Mouse (Mus musculus): Measurements from ENCODE around the gene Gna11. TPM values are rescaled to one million over a fixed set of nuclear protein-coding genes. Genes with fewer than 3 reads are reported as not detected.

Gene Gna11
- polyA plus RNA-seq, 1 experiment: 26.3 TPM

DNA sequence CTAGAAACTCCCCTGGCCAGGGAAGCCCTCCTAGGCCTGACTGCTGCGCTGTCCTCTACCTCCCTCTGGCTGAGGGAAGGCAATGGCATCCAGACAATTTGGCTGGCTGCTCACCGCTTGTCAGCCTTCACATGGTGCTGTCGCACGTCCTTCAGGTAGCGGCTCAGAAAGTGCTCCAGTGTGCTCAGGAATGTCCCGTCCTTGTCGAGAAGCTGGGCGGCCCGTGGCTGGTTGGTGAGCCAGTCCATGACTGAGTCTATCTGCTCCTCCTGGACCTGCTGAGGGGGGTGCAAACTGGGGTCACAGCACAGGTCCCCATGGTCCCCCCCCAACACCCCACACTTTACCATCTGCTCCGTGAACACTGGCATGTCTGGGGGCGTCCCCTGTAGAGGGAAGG, 56.9 kb downstream of the Gna11 start:
- no peak overlapping the region for H3K27ac ChIP-seq (ENCODE audit: control insufficient read depth, insufficient read depth, low read depth, low read length)
- no peak overlapping the region for H3K4me3 ChIP-seq (ENCODE audit: control insufficient read depth, low read depth, low read length)
- TF ChIP-seq CTCF (IDR thresholded peaks at IDR 0.05; ENCODE audit: control insufficient read depth, insufficient read depth, insufficient replicate concordance, low read depth, low read length) (no peak), POLR2A (IDR thresholded peaks at IDR 0.05; ENCODE audit: control insufficient read depth, low read depth, low read length) (no peak)
- H3K36me3 ChIP-seq (ENCODE audit: control insufficient read depth, insufficient read depth, low read length): no peaks in the 10 kb centered on the region; the same call in 1 of the 2 replicates
- H3K27me3 ChIP-seq (ENCODE audit: control insufficient read depth, insufficient read depth, low read length): no peaks in the 10 kb centered on the region
- H3K4me1 ChIP-seq (ENCODE audit: control insufficient read depth, insufficient read depth, low read length): peaks cover 5% of the 10 kb centered on the region; the same call in 1 of the 2 replicates

- Histone ChIP-seq H3K4me3 (ENCODE audit: control insufficient read depth, low read depth, low read length) (no peak overlapping the region), H3K27me3 (ENCODE audit: control insufficient read depth, insufficient read depth, low read length) (no peaks in the 10 kb centered on the region; the same call in 1 of the 2 replicates), H3K27ac (ENCODE audit: control insufficient read depth, insufficient read depth, low read depth, low read length) (no peak overlapping the region), H3K4me1 (ENCODE audit: control insufficient read depth, insufficient read depth, low read length) (peaks cover 13% of the 10 kb centered on the region), H3K36me3 (ENCODE audit: control insufficient read depth, insufficient read depth, low read length) (no peaks in the 10 kb centered on the region; the same call in 1 of the 2 replicates)
- TF ChIP-seq CTCF (IDR thresholded peaks at IDR 0.05; ENCODE audit: control insufficient read depth, insufficient read depth, insufficient replicate concordance, low read depth, low read length): no peak
- TF ChIP-seq POLR2A (IDR thresholded peaks at IDR 0.05; ENCODE audit: control insufficient read depth, low read depth, low read length): no peak
Observed at GRCm38 (mm10) chr10:81486496-81486895, 58.5 kb downstream of the Gna11 start.

GRCm38 (mm10) chr10:81485479-81486018, 59.4 kb downstream of the Gna11 start:
- H3K4me3 ChIP-seq (ENCODE audit: control insufficient read depth, low read depth, low read length): no peak overlapping the region
- peaks cover 13% of the 10 kb centered on the region for H3K4me1 ChIP-seq (ENCODE audit: control insufficient read depth, insufficient read depth, low read length)
- H3K27ac ChIP-seq (ENCODE audit: control insufficient read depth, insufficient read depth, low read depth, low read length): no peak overlapping the region
- TF ChIP-seq CTCF (IDR thresholded peaks at IDR 0.05; ENCODE audit: control insufficient read depth, insufficient read depth, insufficient replicate concordance, low read depth, low read length) (no peak), POLR2A (IDR thresholded peaks at IDR 0.05; ENCODE audit: control insufficient read depth, low read depth, low read length) (no peak)
- no peaks in the 10 kb centered on the region; the same call in 1 of the 2 replicates for H3K27me3 ChIP-seq (ENCODE audit: control insufficient read depth, insufficient read depth, low read length)
- no peaks in the 10 kb centered on the region; the same call in 1 of the 2 replicates for H3K36me3 ChIP-seq (ENCODE audit: control insufficient read depth, insufficient read depth, low read length)

DNA sequence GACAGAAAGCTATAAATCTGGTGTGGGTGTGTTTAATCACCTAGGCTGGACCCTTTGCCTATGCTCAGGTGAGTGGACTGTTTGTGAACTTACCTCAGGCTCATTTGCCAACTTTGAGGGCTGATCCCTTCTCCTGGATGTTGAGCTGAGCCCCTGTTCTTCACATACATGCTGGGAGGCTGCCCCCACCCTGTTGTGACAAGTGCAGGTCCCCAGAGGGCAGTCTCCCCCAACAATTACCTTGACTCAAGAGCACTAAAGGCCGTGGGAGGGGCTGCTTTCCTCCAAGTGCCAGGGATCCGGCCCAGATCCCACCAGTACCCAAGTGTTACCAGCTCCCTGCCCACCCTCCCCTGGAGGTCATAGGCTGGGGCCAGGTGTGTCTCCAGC, 59.9 kb downstream of the Gna11 start:
- H3K27me3 ChIP-seq (ENCODE audit: control insufficient read depth, insufficient read depth, low read length): no peaks in the 10 kb centered on the region; the same call in 1 of the 2 replicates

DNA sequence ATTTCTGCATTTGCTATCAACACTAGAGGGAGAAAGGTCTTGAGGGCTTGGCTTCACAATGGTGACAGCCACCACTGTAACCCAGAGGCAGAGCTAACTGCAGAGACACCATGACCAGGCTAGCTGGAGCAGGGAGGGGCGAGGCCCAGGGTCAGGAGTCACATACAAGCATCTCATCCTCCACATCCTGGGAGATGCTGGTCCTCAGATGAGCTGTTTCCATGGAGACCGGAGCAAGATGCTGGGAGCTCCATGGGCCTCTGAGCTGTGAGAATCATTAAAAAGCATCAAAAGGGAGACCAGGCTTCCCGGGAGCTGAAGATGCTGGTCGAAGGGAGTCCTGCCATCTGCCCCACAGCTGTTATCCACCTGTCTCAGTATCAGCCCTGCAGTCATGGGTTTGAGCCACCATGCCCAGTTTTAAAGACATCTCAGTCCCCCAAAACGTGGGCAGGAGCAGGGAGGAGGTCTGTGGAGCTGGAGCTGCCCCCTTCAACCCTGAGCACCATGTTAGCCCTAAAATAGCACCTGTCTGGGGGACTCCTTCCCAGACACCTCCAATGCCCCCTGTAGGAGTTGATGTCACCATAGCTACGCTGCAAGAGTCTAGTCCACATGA, 60.4 kb downstream of the Gna11 start:
- Histone ChIP-seq H3K4me1 (ENCODE audit: control insufficient read depth, insufficient read depth, low read length) (peaks cover 13% of the 10 kb centered on the region), H3K27me3 (ENCODE audit: control insufficient read depth, insufficient read depth, low read length) (no peaks in the 10 kb centered on the region; the same call in 1 of the 2 replicates), H3K36me3 (ENCODE audit: control insufficient read depth, insufficient read depth, low read length) (no peaks in the 10 kb centered on the region; the same call in 1 of the 2 replicates), H3K4me3 (ENCODE audit: control insufficient read depth, low read depth, low read length) (no peak overlapping the region), H3K27ac (ENCODE audit: control insufficient read depth, insufficient read depth, low read depth, low read length) (no peak overlapping the region)
- no peak for TF ChIP-seq POLR2A (IDR thresholded peaks at IDR 0.05; ENCODE audit: control insufficient read depth, low read depth, low read length)
- no peak for TF ChIP-seq CTCF (IDR thresholded peaks at IDR 0.05; ENCODE audit: control insufficient read depth, insufficient read depth, insufficient replicate concordance, low read depth, low read length)

More for the DNA sequence above, 59.9 kb downstream of the Gna11 start:
- Histone ChIP-seq H3K36me3 (ENCODE audit: control insufficient read depth, insufficient read depth, low read length) (no peaks in the 10 kb centered on the region; the same call in 1 of the 2 replicates), H3K4me1 (ENCODE audit: control insufficient read depth, insufficient read depth, low read length) (peaks cover 13% of the 10 kb centered on the region), H3K27ac (ENCODE audit: control insufficient read depth, insufficient read depth, low read depth, low read length) (no peak overlapping the region), H3K4me3 (ENCODE audit: control insufficient read depth, low read depth, low read length) (no peak overlapping the region)
- TF ChIP-seq CTCF (IDR thresholded peaks at IDR 0.05; ENCODE audit: control insufficient read depth, insufficient read depth, insufficient replicate concordance, low read depth, low read length) (no peak), POLR2A (IDR thresholded peaks at IDR 0.05; ENCODE audit: control insufficient read depth, low read depth, low read length) (no peak)

- Histone ChIP-seq H3K4me1 (ENCODE audit: control insufficient read depth, insufficient read depth, low read length) (peaks cover 13% of the 10 kb centered on the region), H3K36me3 (ENCODE audit: control insufficient read depth, insufficient read depth, low read length) (no peaks in the 10 kb centered on the region), H3K27ac (ENCODE audit: control insufficient read depth, insufficient read depth, low read depth, low read length) (no peak overlapping the region), H3K27me3 (ENCODE audit: control insufficient read depth, insufficient read depth, low read length) (no peaks in the 10 kb centered on the region; the same call in 1 of the 2 replicates), H3K4me3 (ENCODE audit: control insufficient read depth, low read depth, low read length) (no peak overlapping the region)
- TF ChIP-seq POLR2A (IDR thresholded peaks at IDR 0.05; ENCODE audit: control insufficient read depth, low read depth, low read length) (no peak), CTCF (IDR thresholded peaks at IDR 0.05; ENCODE audit: control insufficient read depth, insufficient read depth, insufficient replicate concordance, low read depth, low read length) (peak; percentile 83)
Observed at GRCm38 (mm10) chr10:81483983-81484382, 61.0 kb downstream of the Gna11 start.

- Histone ChIP-seq H3K36me3 (ENCODE audit: control insufficient read depth, insufficient read depth, low read length) (no peaks in the 10 kb centered on the region), H3K4me1 (ENCODE audit: control insufficient read depth, insufficient read depth, low read length) (peaks cover 13% of the 10 kb centered on the region), H3K27me3 (ENCODE audit: control insufficient read depth, insufficient read depth, low read length) (no peaks in the 10 kb centered on the region; the same call in 1 of the 2 replicates), H3K27ac (ENCODE audit: control insufficient read depth, insufficient read depth, low read depth, low read length) (no peak within 1 kb of the TSS), H3K4me3 (ENCODE audit: control insufficient read depth, low read depth, low read length) (peak within 1 kb of the TSS; percentile 70)
- peak; percentile 80 for TF ChIP-seq CTCF (IDR thresholded peaks at IDR 0.05; ENCODE audit: control insufficient read depth, insufficient read depth, insufficient replicate concordance, low read depth, low read length)
- no peak for TF ChIP-seq POLR2A (IDR thresholded peaks at IDR 0.05; ENCODE audit: control insufficient read depth, low read depth, low read length)
Observed at GRCm38 (mm10) chr10:81482533-81482889, 62.5 kb downstream of the Gna11 start, which contains the start of gene Celf5. TSS of gene Celf5 (minus strand) at chr10:81482709.
